Mouse (Mus musculus) cerebellum, postnatal 10 days (tissue): Measurements from ENCODE around the gene Vps37b.

Experiments used
- DNase-seq, 2 experiments: peaks; one replicate each; pipeline ENCODE4 v3.0.0; 2021; ENCODE audit warnings: mixed read lengths in 2 of 2

Gene Vps37b

GRCm38 (mm10) chr5:123978131-123978530, 53.9 kb downstream of the Vps37b start:
- no peak for DNase-seq

GRCm38 (mm10) chr5:123977231-123977630, 54.8 kb downstream of the Vps37b start:
- DNase-seq: no peak

GRCm38 (mm10) chr5:123975668-123976180, 56.3 kb downstream of the Vps37b start:
- peak in 1 of 2 experiments; percentile 27 for DNase-seq

- DNase-seq: peak; percentile 73
These were observed 57.4 kb downstream of the Vps37b start for GRCm38 (mm10) chr5:123974616-123975111.

- peak in 1 of 2 experiments; percentile 55 for DNase-seq
These were observed 57.9 kb downstream of the Vps37b start for GRCm38 (mm10) chr5:123974179-123974485.

GRCm38 (mm10) chr5:123973299-123974178, 58.5 kb downstream of the Vps37b start, which contains the start of gene Hip1r:
Hip1r (plus strand) TSS chr5:123973628.
- peak; percentile 87 to 91 for DNase-seq

GRCm38 (mm10) chr5:123972453-123972852, 59.6 kb downstream of the Vps37b start:
- no peak for DNase-seq

GRCm38 (mm10) chr5:123970576-123970975, 61.5 kb downstream of the Vps37b start:
- DNase-seq: no peak

- no peak for DNase-seq
These were observed 62.9 kb downstream of the Vps37b start for GRCm38 (mm10) chr5:123969216-123969615.

- no peak for DNase-seq
These were observed 63.6 kb downstream of the Vps37b start for GRCm38 (mm10) chr5:123968468-123968867.

GRCm38 (mm10) chr5:123966759-123967158, 65.3 kb downstream of the Vps37b start:
- no peak for DNase-seq

GRCm38 (mm10) chr5:123964208-123964607, 67.9 kb downstream of the Vps37b start:
- DNase-seq: no peak

GRCm38 (mm10) chr5:123961046-123961445, 71.0 kb downstream of the Vps37b start:
- DNase-seq: peak; percentile 54 to 55

GRCm38 (mm10) chr5:123960129-123960528, 71.9 kb downstream of the Vps37b start:
- no peak for DNase-seq

- no peak for DNase-seq
These were observed 73.1 kb downstream of the Vps37b start for GRCm38 (mm10) chr5:123959018-123959417.

- DNase-seq: no peak
These were observed 74.9 kb downstream of the Vps37b start for GRCm38 (mm10) chr5:123957213-123957612.
